Mouse (Mus musculus) hindbrain, embryonic 14.5 days (tissue): ENCODE results near the gene Shc4. TPM values are rescaled to one million over a fixed set of nuclear protein-coding genes. Genes with fewer than 3 reads are reported as not detected.

ENCODE experiments used
- polyA plus RNA-seq: library from polyadenylated mRNA; unstranded; fragments of >200 nt; fragmentation: Nextera tagmentation; extraction: Ambion mirVana; gene quantifications from 2 replicates; pipeline ENCODE4 v1.2.1, GENCODE M21; 2014

Gene Shc4
- polyA plus RNA-seq, 1 experiment from 2014 or later, result 3.8 TPM

Other genes starting within 250 kb of the Shc4 start
- gene Gm9913, start 219.1 kb downstream of the Shc4 start, polyA plus RNA-seq, result not detected in 2 replicates
- 5.4 and 6.7 TPM in 2 replicates for gene Fbn1, start 216.2 kb downstream of the Shc4 start, polyA plus RNA-seq
- 2.8 and 3.2 TPM in 2 replicates for gene Cep152, start 99.0 kb downstream of the Shc4 start, polyA plus RNA-seq
- gene Eid1, start 51.1 kb downstream of the Shc4 start, polyA plus RNA-seq, result 552 and 600 TPM in 2 replicates
- gene Secisbp2l, start 58.7 kb upstream of the Shc4 start, polyA plus RNA-seq, result 36.5 and 37.2 TPM in 2 replicates
- gene Galk2, start 135.0 kb upstream of the Shc4 start, polyA plus RNA-seq, result 32.0 and 36.2 TPM in 2 replicates
- gene Cops2, start 135.0 kb upstream of the Shc4 start, polyA plus RNA-seq, result 69.2 and 74.0 TPM in 2 replicates